Mouse (Mus musculus) small intestine, adult 2 months (tissue): ENCODE data around the gene Acsbg2. TPM values are rescaled to one million over a fixed set of nuclear protein-coding genes. Genes with fewer than 3 reads are reported as not detected.

Source experiments
- H3K27ac ChIP-seq: fragments of 200-500 bp; 2 replicates; pipeline ENCODE4 v1.5.1; 2012; ENCODE audit warnings: low read depth, low read length, control low read depth, inconsistent platforms; ENCODE audit not compliant: insufficient read depth
- H3K27me3 ChIP-seq: fragments of 200-500 bp; 2 replicates; pipeline ENCODE4 v1.6.1; 2012; ENCODE audit warnings: mild to moderate bottlenecking, moderate library complexity, low read length, inconsistent platforms; ENCODE audit not compliant: control insufficient read depth, insufficient read depth
- H3K36me3 ChIP-seq: fragments of 200-500 bp; 2 replicates; pipeline ENCODE4 v1.6.1; 2012; ENCODE audit warnings: mild to moderate bottlenecking, low read length, control low read depth, inconsistent platforms; ENCODE audit not compliant: control insufficient read depth, insufficient read depth
- H3K4me1 ChIP-seq: fragments of 200-500 bp; 2 replicates; pipeline ENCODE4 v1.6.1; 2012; ENCODE audit warnings: low read length, inconsistent platforms, mixed read lengths; ENCODE audit not compliant: control insufficient read depth, insufficient read depth, insufficient read length
- H3K4me3 ChIP-seq: fragments of 200-500 bp; 2 replicates; pipeline ENCODE4 v1.5.1; 2012; ENCODE audit warnings: low read depth, mild to moderate bottlenecking, control low read depth, inconsistent platforms, low read length, moderate library complexity
- CTCF ChIP-seq: fragments of 200-500 bp; IDR thresholded peaks from 2 replicates; pipeline ENCODE4 v1.5.1; 2012; ENCODE audit warnings: low read depth, mild to moderate bottlenecking, control low read depth, inconsistent platforms, low read length, moderate library complexity, mixed read lengths; ENCODE audit not compliant: insufficient replicate concordance, insufficient read length; ENCODE audit errors: extremely low read depth
- POLR2A ChIP-seq: fragments of 200-500 bp; IDR thresholded peaks from 2 replicates; pipeline ENCODE4 v1.6.1; 2012; ENCODE audit warnings: low read depth, mild to moderate bottlenecking, control low read depth, inconsistent platforms, low read length, moderate library complexity
- WGBS: fragments of 180-500 bp; shearing (Covaris S2); methylation state at CpG from one replicate; pipeline ENCODE4 v1.1.7; 2018; 5-methylcytosine and 5-hydroxymethylcytosine counted together
- polyA plus RNA-seq: library from polyadenylated mRNA; depleted of rRNA; stranded (reverse); fragments of >200 nt; gene quantifications from 2 replicates; pipeline ENCODE4 v1.2.3, GENCODE M21; 2012

Acsbg2 gene
- polyA plus RNA-seq, 1 experiment = not detected

- no peak overlapping the region for H3K4me3 ChIP-seq
- 0 out of 2 replicates have a peak, but pooled peaks cover 3% of the 10 kb centered on the region for H3K4me1 ChIP-seq
- H3K36me3 ChIP-seq = no peaks in the 10 kb centered on the region
- WGBS = 32% methylated on average over 4 of the region's 4 CpGs
- H3K27ac ChIP-seq = no peak overlapping the region
- no peaks in the 10 kb centered on the region for H3K27me3 ChIP-seq
- TF ChIP-seq CTCF = peak; percentile 92; the same call in 1 of the 2 replicates
- TF ChIP-seq POLR2A = no peak
These were observed 16.0 kb downstream of the Acsbg2 start for GRCm38 (mm10) chr17:56858216-56858615.

- 78% methylated on average over 3 of the region's 3 CpGs for WGBS
- H3K4me3 ChIP-seq = no peak overlapping the region
- no peak overlapping the region for H3K27ac ChIP-seq
- no peak for TF ChIP-seq POLR2A
- H3K4me1 ChIP-seq = no peaks in the 10 kb centered on the region
- H3K27me3 ChIP-seq = no peaks in the 10 kb centered on the region
- no peaks in the 10 kb centered on the region for H3K36me3 ChIP-seq
These were observed 18.8 kb downstream of the Acsbg2 start for GRCm38 (mm10) chr17:56855421-56855820.

- H3K4me3 ChIP-seq = no peak overlapping the region
- H3K36me3 ChIP-seq = no peaks in the 10 kb centered on the region
- TF ChIP-seq POLR2A (no peak), CTCF (no peak)
- 74% methylated on average over 3 of the region's 3 CpGs for WGBS
- H3K4me1 ChIP-seq = no peaks in the 10 kb centered on the region
- no peak overlapping the region for H3K27ac ChIP-seq
- H3K27me3 ChIP-seq = no peaks in the 10 kb centered on the region
These were observed 23.1 kb downstream of the Acsbg2 start for GRCm38 (mm10) chr17:56851167-56851566.

GRCm38 (mm10) chr17:56849710-56850109 is 24.5 kb downstream of the Acsbg2 start:
- WGBS = 83% methylated on average over 13 of the region's 13 CpGs
- H3K27ac ChIP-seq = no peak overlapping the region

GRCm38 (mm10) chr17:56848785-56849184 is 25.5 kb downstream of the Acsbg2 start:
- H3K36me3 ChIP-seq = no peaks in the 10 kb centered on the region
- H3K4me3 ChIP-seq = no peak overlapping the region
- no peaks in the 10 kb centered on the region for H3K27me3 ChIP-seq
- TF ChIP-seq CTCF (no peak), POLR2A (no peak)
- no peak overlapping the region for H3K27ac ChIP-seq
- H3K4me1 ChIP-seq = no peaks in the 10 kb centered on the region
- 71% methylated on average over 5 of the region's 5 CpGs for WGBS

More at GRCm38 (mm10) chr17:56849710-56850109, 24.5 kb downstream of the Acsbg2 start:
- TF ChIP-seq POLR2A = no peak
- TF ChIP-seq CTCF = no peak
- Histone ChIP-seq H3K27me3 (no peaks in the 10 kb centered on the region), H3K4me3 (no peak overlapping the region), H3K4me1 (no peaks in the 10 kb centered on the region), H3K36me3 (no peaks in the 10 kb centered on the region)

GRCm38 (mm10) chr17:56843678-56844077 is 30.6 kb downstream of the Acsbg2 start:
- 82% methylated on average over 5 of the region's 5 CpGs for WGBS
- Histone ChIP-seq H3K4me3 (no peak overlapping the region), H3K36me3 (no peaks in the 10 kb centered on the region), H3K27ac (no peak overlapping the region), H3K27me3 (no peaks in the 10 kb centered on the region), H3K4me1 (no peaks in the 10 kb centered on the region)
- TF ChIP-seq POLR2A = no peak
- no peak for TF ChIP-seq CTCF

- Histone ChIP-seq H3K4me1 (no peaks in the 10 kb centered on the region), H3K4me3 (no peak overlapping the region), H3K27ac (no peak overlapping the region), H3K27me3 (no peaks in the 10 kb centered on the region), H3K36me3 (no peaks in the 10 kb centered on the region)
- WGBS = 63% methylated on average over 5 of the region's 5 CpGs
- TF ChIP-seq CTCF (no peak), POLR2A (no peak)
These were observed 32.1 kb downstream of the Acsbg2 start for GRCm38 (mm10) chr17:56842173-56842572.

GRCm38 (mm10) chr17:56840524-56840923 is 33.7 kb downstream of the Acsbg2 start:
- Histone ChIP-seq H3K4me3 (no peak overlapping the region), H3K27me3 (no peaks in the 10 kb centered on the region), H3K36me3 (no peaks in the 10 kb centered on the region), H3K4me1 (no peaks in the 10 kb centered on the region), H3K27ac (no peak overlapping the region)
- TF ChIP-seq CTCF = no peak
- no peak for TF ChIP-seq POLR2A
- 79% methylated on average over 7 of the region's 7 CpGs for WGBS
